Mouse (Mus musculus) left cerebral cortex, adult 2 months (tissue): ENCODE data around the gene Akap13. TPM values are rescaled to one million over a fixed set of nuclear protein-coding genes. Genes with fewer than 3 reads are reported as not detected.

Source experiments
- DNase-seq, 2 experiments: peaks; one replicate each; pipeline ENCODE4 v3.0.0; 2021 to 2022; ENCODE audit warnings: low spot score in 2 of 2, mixed read lengths in 1 of 2; ENCODE audit errors: extremely low spot score in 1 of 2
- H3K27ac ChIP-seq: fragments of 200-600 bp; 2 replicates; pipeline ENCODE4 v1.8.1; 2022
- H3K4me3 ChIP-seq: fragments of 200-600 bp; 2 replicates; pipeline ENCODE4 v1.8.1; 2022
- CTCF ChIP-seq: fragments of 200-600 bp; IDR thresholded peaks from 2 replicates; pipeline ENCODE4 v1.8.1; 2022; ENCODE audit warnings: antibody characterized with exemption, mild to moderate bottlenecking, moderate library complexity
- intact Hi-C: fragments of 180-260 bp; cut with DNase I; formaldehyde crosslinking; loops from one replicate; pipeline ENCODE4 v1.15.1; 2025
- total RNA-seq, 2 experiments: library from RNA; stranded (reverse); gene quantifications; 2 replicates each; pipeline ENCODE4 v1.2.3; 2021

Gene Akap13
- total RNA-seq, 2 experiments from 2014 or later = 26.8 to 28.7 TPM

GRCm38 (mm10) chr7:75525716-75526401 lies 70.5 kb downstream of the Akap13 start:
- intact Hi-C loops = no loop called here
- Histone ChIP-seq H3K4me3 (no peak overlapping the region), H3K27ac (no peak overlapping the region)
- TF ChIP-seq CTCF = no peak
- DNase-seq = no peak

- Histone ChIP-seq H3K4me3 (no peak overlapping the region), H3K27ac (no peak overlapping the region)
- TF ChIP-seq CTCF = no peak
- DNase-seq = no peak
- intact Hi-C loops = no loop called here
Measured at GRCm38 (mm10) chr7:75528751-75529150, 73.4 kb downstream of the Akap13 start.

- H3K4me3 ChIP-seq = no peak overlapping the region
- intact Hi-C loops = no loop called here
- TF ChIP-seq CTCF = no peak
- no peak for DNase-seq
- no peak overlapping the region for H3K27ac ChIP-seq
Measured at GRCm38 (mm10) chr7:75529857-75530437, 74.6 kb downstream of the Akap13 start.

GRCm38 (mm10) chr7:75530642-75531041 lies 75.3 kb downstream of the Akap13 start:
- intact Hi-C loops = no loop called here
- no peak for TF ChIP-seq CTCF
- Histone ChIP-seq H3K4me3 (no peak overlapping the region), H3K27ac (no peak overlapping the region)
- no peak for DNase-seq

GRCm38 (mm10) chr7:75533079-75533478 lies 77.7 kb downstream of the Akap13 start:
- no peak for TF ChIP-seq CTCF

GRCm38 (mm10) chr7:75536298-75536697 lies 81.0 kb downstream of the Akap13 start:
- no peak for TF ChIP-seq CTCF
- intact Hi-C loops = no loop called here
- DNase-seq = no peak
- no peak overlapping the region for H3K4me3 ChIP-seq
- H3K27ac ChIP-seq = no peak overlapping the region

More at GRCm38 (mm10) chr7:75533079-75533478, 77.7 kb downstream of the Akap13 start:
- H3K4me3 ChIP-seq = no peak overlapping the region
- DNase-seq = no peak
- no peak overlapping the region for H3K27ac ChIP-seq
- intact Hi-C loops = no loop called here

GRCm38 (mm10) chr7:75537567-75537966 lies 82.2 kb downstream of the Akap13 start:
- TF ChIP-seq CTCF = no peak
- no peak for DNase-seq
- intact Hi-C loops = no loop called here
- Histone ChIP-seq H3K27ac (no peak overlapping the region), H3K4me3 (no peak overlapping the region)

- no peak for TF ChIP-seq CTCF
- Histone ChIP-seq H3K4me3 (no peak overlapping the region), H3K27ac (no peak overlapping the region)
- DNase-seq = no peak
- intact Hi-C loops = no loop called here
Measured at GRCm38 (mm10) chr7:75538513-75538912, 83.2 kb downstream of the Akap13 start.

GRCm38 (mm10) chr7:75539168-75539567 lies 83.8 kb downstream of the Akap13 start:
- intact Hi-C loops = no loop called here
- TF ChIP-seq CTCF = no peak
- Histone ChIP-seq H3K4me3 (no peak overlapping the region), H3K27ac (no peak overlapping the region)
- DNase-seq = no peak

- Histone ChIP-seq H3K4me3 (no peak overlapping the region), H3K27ac (no peak overlapping the region)
- DNase-seq = no peak
- intact Hi-C loops = loop anchor here (5.0 kb wide), 1 partner anchor 418 kb away; no protein-coding TSS in a partner anchor
- no peak for TF ChIP-seq CTCF
Measured at GRCm38 (mm10) chr7:75549856-75550255, 94.5 kb downstream of the Akap13 start.

GRCm38 (mm10) chr7:75550791-75551336 lies 95.5 kb downstream of the Akap13 start:
- H3K27ac ChIP-seq = no peak overlapping the region
- no peak for DNase-seq
- intact Hi-C loops = loop anchor here (5.0 kb wide), 1 partner anchor 419 kb away; no protein-coding TSS in a partner anchor
- H3K4me3 ChIP-seq = no peak overlapping the region
- no peak for TF ChIP-seq CTCF

- Histone ChIP-seq H3K27ac (no peak overlapping the region), H3K4me3 (no peak overlapping the region)
- no peak for TF ChIP-seq CTCF
- no peak for DNase-seq
- intact Hi-C loops = loop anchor here (5.0 kb wide), 1 partner anchor 421 kb away; no protein-coding TSS in a partner anchor
Measured at GRCm38 (mm10) chr7:75553002-75553666, 97.8 kb downstream of the Akap13 start.
